ENCODE assay signal across 27 mouse cellular contexts in genomic region chr11:58634878-58635277, GRCm38 (mm10). TPM values are rescaled to one million over a fixed set of nuclear protein-coding genes. Genes with fewer than 3 reads are reported as not detected.
"Had no signal": no experiment of that assay in that cellular context is flagged by ENCODE, and none has a peak within 500 bp of the region (broad histone marks: within the 10 kb centered on the region; RNA-seq: fewer than 3 reads in every experiment).

No protein-coding gene starts in this region.

- H3K9me3 ChIP-seq: liver, embryonic 12.5 days; midbrain, embryonic 13.5 days; midbrain, embryonic 15.5 days; neural tube, embryonic 12.5 days had no signal

- ATAC-seq: liver, embryonic 12.5 days; midbrain, embryonic 13.5 days; midbrain, embryonic 15.5 days had no signal

- H3K4me2 ChIP-seq: liver, embryonic 12.5 days; lung, embryonic 14.5 days; midbrain, embryonic 11.5 days; midbrain, embryonic 13.5 days; midbrain, embryonic 15.5 days; neural tube, embryonic 12.5 days had no signal

- H3K36me3 ChIP-seq: liver, embryonic 12.5 days; midbrain, embryonic 13.5 days; midbrain, embryonic 15.5 days; neural tube, embryonic 12.5 days had no signal

- H3K4me3 ChIP-seq: liver, embryonic 12.5 days; midbrain, embryonic 13.5 days; midbrain, embryonic 15.5 days; neural tube, embryonic 12.5 days had no signal

- H3K27me3 ChIP-seq: midbrain, embryonic 15.5 days; neural tube, embryonic 12.5 days had no signal

- H3K27ac ChIP-seq: liver, embryonic 12.5 days; liver, embryonic 14.5 days; macrophage; midbrain, embryonic 13.5 days; midbrain, embryonic 15.5 days; neural tube, embryonic 12.5 days had no signal

- H3K9ac ChIP-seq: liver, embryonic 12.5 days; liver, embryonic 14.5 days; lung, embryonic 14.5 days; midbrain, embryonic 13.5 days; midbrain, embryonic 15.5 days; neural tube, embryonic 12.5 days had no signal

- H3K4me1 ChIP-seq: midbrain, embryonic 13.5 days; midbrain, embryonic 15.5 days; neural tube, embryonic 12.5 days had no signal

- DNase-seq: lung, adult 18-20 months; lung, embryonic 14.5 days; lung, postnatal 14 days; lung, postnatal 36 days; right cerebral cortex, postnatal 25 days; right cerebral cortex, postnatal 4 days; thymus, adult 2 months; thymus, postnatal 25 days; thymus, postnatal 4 days had no signal

RNA-seq across cellular contexts. Expression of gene Olfr323, which starts 4.6 kb away (rescaled TPM):
- total RNA-seq: liver, adult 2 months; megakaryocyte progenitor cell, adult 5-6 weeks; monocyte, adult 5-6 weeks; neutrophil, adult 5-6 weeks had no signal
- polyA plus RNA-seq: liver, adult 2 months; liver, embryonic 12.5 days; liver, embryonic 14.5 days; liver, embryonic 16.5 days; lung, embryonic 14.5 days; lung, embryonic 16.5 days; macrophage; midbrain, embryonic 11.5 days; midbrain, embryonic 13.5 days; midbrain, embryonic 15.5 days; midbrain, postnatal 0 days; neural tube, embryonic 12.5 days; neural tube, embryonic 14.5 days; spleen, adult 2 months; urinary bladder, adult 2 months had no signal

RNA-seq across cellular contexts. Expression of gene Trim58, which starts 5.4 kb away (rescaled TPM):
- total RNA-seq: liver, adult 2 months; monocyte, adult 5-6 weeks had no signal
- polyA plus RNA-seq: liver, adult 2 months; lung, embryonic 14.5 days; macrophage; testis, adult 2 months; urinary bladder, adult 2 months had no signal

RNA-seq across cellular contexts. Expression of gene 2210407C18Rik, which starts 19.0 kb away (rescaled TPM):
- total RNA-seq: liver, adult 2 months; megakaryocyte progenitor cell, adult 5-6 weeks; midbrain, postnatal 0 days; monocyte, adult 5-6 weeks; neutrophil, adult 5-6 weeks had no signal
- polyA plus RNA-seq: liver, adult 2 months; liver, embryonic 12.5 days; liver, embryonic 14.5 days; liver, embryonic 16.5 days; lung, embryonic 14.5 days; lung, embryonic 16.5 days; macrophage; midbrain, embryonic 11.5 days; midbrain, embryonic 13.5 days; midbrain, embryonic 15.5 days; midbrain, postnatal 0 days; neural tube, embryonic 12.5 days; neural tube, embryonic 14.5 days; spleen, adult 2 months; testis, adult 2 months; urinary bladder, adult 2 months had no signal

RNA-seq across cellular contexts. Expression of gene Olfr322, which starts 23.7 kb away (rescaled TPM):
- total RNA-seq: liver, adult 2 months; megakaryocyte progenitor cell, adult 5-6 weeks; midbrain, postnatal 0 days; monocyte, adult 5-6 weeks; neutrophil, adult 5-6 weeks had no signal
- polyA plus RNA-seq: liver, adult 2 months; liver, embryonic 12.5 days; lung, embryonic 14.5 days; lung, embryonic 16.5 days; macrophage; midbrain, embryonic 11.5 days; midbrain, embryonic 13.5 days; midbrain, embryonic 15.5 days; midbrain, postnatal 0 days; neural tube, embryonic 12.5 days; neural tube, embryonic 14.5 days; testis, adult 2 months; urinary bladder, adult 2 months had no signal

RNA-seq across cellular contexts. Expression of gene Olfr324, which starts 40.0 kb away (rescaled TPM):
- total RNA-seq: liver, adult 2 months; megakaryocyte progenitor cell, adult 5-6 weeks; monocyte, adult 5-6 weeks; neutrophil, adult 5-6 weeks had no signal
- polyA plus RNA-seq: liver, adult 2 months; liver, embryonic 12.5 days; liver, embryonic 14.5 days; liver, embryonic 16.5 days; lung, embryonic 14.5 days; lung, embryonic 16.5 days; macrophage; midbrain, embryonic 11.5 days; midbrain, embryonic 13.5 days; midbrain, embryonic 15.5 days; neural tube, embryonic 12.5 days; spleen, adult 2 months; testis, adult 2 months; thymus, adult 2 months; urinary bladder, adult 2 months had no signal
